Mouse (Mus musculus): Measurements from ENCODE around the gene Htra3. TPM values are rescaled to one million over a fixed set of nuclear protein-coding genes. Genes with fewer than 3 reads are reported as not detected.
A peak's percentile ranks its signal among the peaks of the same experiment; 100 is the strongest.

Htra3 gene
- total RNA-seq, 2 experiments from 2014 or later = 49.9 to 54.6 TPM

DNA sequence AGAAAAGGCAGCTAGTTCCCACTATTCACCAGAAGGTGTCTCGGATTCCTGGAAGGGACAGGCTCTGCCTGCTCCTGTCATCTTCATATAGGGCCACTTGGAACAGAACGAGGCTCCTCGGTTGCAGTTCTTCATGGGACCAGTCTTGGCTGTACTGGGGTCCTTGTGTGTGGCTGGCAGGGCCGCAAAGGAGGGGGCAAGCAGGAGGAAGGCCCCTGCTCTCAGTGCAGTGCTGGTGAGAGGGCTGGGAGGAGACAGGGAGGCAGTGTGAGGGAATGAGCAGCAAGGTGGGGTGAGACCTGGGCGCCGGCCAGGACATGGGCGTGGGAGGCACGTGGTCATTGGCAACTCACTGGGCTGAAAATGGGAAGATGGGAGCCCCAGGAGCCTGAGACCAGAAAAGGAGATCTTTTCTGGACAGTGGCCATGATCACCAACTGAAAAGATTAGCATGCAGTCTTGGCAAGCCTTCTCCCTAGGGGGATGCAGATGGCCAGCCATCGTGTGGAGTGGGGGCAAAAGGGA lies 17.5 kb downstream of the Htra3 start:
- intact Hi-C loops (cut with DNase I; ENCODE audit: low total_unique reads) = no loop called here
- no peak for DNase-seq

DNA sequence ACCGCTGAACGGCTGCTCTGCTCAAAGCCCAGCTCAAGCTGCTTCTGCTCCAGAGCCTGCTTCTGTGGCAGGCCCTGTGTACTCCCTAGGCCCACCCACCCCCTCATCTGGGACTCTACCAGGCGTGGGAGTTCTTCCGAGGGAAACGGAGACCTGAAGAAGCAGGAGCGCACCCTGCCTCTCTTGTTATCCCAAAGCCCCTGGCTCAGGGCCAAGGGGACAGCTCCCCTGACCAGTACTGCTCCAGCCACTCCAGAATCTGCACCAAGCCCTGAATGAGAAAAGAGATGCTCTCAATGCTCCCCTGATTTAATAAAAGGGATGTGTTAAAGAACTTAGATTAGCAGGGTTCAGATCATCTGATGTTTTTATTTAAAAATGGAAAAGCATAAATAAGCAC lies 18.4 kb downstream of the Htra3 start:
- no peak for DNase-seq
- intact Hi-C loops (cut with DNase I; ENCODE audit: low total_unique reads) = no loop called here

DNA sequence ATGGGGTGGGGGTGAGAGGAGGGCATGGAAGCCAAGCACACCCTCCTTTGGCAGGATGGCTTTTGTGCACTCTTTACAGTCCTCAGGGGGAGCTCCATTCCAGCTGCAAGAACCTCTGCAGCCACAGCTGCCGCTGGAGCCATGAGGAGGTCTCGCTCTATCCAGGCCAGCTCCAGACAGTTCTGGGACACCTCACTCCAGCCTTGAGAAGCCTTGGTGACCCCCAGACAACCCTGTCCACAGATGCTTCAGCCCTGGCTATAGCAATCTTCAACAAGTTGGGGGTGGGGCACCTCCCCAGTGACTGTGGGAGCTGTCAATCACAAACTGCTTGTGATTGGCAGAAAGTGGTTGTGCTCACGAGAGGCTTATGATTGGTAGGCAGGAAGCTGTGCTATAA lies 20.1 kb downstream of the Htra3 start:
- intact Hi-C loops (cut with DNase I; ENCODE audit: low total_unique reads) = no loop called here
- no peak for DNase-seq

- DNase-seq = no peak
- intact Hi-C loops (cut with DNase I; ENCODE audit: low total_unique reads) = no loop called here
Measured at GRCm38 (mm10) chr5:35655753-35656485, 23.7 kb downstream of the Htra3 start.

DNA sequence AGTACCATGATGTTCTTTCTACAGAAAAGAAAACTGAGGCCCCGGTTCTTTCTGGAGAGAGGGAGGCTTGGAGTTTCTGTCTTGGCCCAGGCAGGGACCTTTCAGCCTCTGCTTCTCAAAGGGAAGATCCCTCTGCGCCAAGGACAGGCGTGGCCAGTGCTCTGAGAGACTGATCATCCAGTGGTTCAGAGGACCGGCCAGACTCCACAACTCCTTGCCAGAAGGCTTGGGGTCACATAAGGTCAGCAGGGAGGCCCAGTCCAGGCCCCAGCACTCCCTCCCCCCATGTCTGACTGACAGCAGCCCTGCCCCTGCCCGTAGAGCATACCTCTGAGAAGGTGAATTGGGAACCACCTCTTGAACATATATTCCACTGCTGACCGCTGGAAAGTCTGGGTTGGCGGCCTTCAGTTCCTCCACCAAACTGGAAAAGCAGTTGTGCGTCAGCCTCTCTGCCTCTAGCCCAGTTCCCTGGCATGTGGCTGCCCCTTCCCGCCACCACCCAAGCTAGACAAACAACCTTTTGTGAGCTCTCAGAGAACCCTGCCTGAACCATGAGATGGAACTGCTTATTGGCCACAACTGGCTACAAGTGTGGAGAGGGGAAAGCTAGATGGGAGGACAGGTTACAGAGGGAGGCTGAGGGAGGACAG lies 25.7 kb downstream of the Htra3 start:
- intact Hi-C loops (cut with DNase I; ENCODE audit: low total_unique reads) = no loop called here
- DNase-seq = peak; percentile 83

GRCm38 (mm10) chr5:35652872-35653271 lies 26.7 kb downstream of the Htra3 start:
- intact Hi-C loops (cut with DNase I; ENCODE audit: low total_unique reads) = no loop called here
- no peak for DNase-seq

- no peak for DNase-seq
- intact Hi-C loops (cut with DNase I; ENCODE audit: low total_unique reads) = no loop called here
Measured at GRCm38 (mm10) chr5:35652319-35652718, 27.3 kb downstream of the Htra3 start.

- intact Hi-C loops (cut with DNase I; ENCODE audit: low total_unique reads) = no loop called here
Measured at GRCm38 (mm10) chr5:35648230-35648629, 31.4 kb downstream of the Htra3 start.

GRCm38 (mm10) chr5:35647562-35647961 lies 32.0 kb downstream of the Htra3 start:
- intact Hi-C loops (cut with DNase I; ENCODE audit: low total_unique reads) = no loop called here
- peak; percentile 69 for DNase-seq

More at GRCm38 (mm10) chr5:35648230-35648629, 31.4 kb downstream of the Htra3 start:
- no peak for DNase-seq

DNA sequence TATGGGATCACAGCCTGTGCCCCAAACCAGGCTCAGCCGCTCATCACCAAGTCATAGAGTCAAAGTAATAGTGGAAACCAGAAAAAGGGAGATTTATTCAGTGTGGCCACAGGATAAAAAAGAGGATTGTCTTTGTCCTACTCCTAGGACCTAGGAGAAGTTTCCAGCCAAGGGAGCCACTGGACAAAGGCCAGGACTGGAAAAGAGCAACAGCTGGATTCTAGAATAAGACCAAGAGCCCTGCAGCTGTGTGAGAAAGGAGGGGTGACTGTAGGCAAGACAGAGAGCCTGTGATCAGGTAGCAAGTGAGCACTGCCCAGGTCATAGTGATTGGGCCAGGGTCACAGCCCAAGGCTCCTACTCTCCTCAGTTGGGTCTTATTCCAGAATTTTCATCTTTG lies 32.7 kb downstream of the Htra3 start:
- intact Hi-C loops (cut with DNase I; ENCODE audit: low total_unique reads) = no loop called here
- peak; percentile 72 for DNase-seq

DNA sequence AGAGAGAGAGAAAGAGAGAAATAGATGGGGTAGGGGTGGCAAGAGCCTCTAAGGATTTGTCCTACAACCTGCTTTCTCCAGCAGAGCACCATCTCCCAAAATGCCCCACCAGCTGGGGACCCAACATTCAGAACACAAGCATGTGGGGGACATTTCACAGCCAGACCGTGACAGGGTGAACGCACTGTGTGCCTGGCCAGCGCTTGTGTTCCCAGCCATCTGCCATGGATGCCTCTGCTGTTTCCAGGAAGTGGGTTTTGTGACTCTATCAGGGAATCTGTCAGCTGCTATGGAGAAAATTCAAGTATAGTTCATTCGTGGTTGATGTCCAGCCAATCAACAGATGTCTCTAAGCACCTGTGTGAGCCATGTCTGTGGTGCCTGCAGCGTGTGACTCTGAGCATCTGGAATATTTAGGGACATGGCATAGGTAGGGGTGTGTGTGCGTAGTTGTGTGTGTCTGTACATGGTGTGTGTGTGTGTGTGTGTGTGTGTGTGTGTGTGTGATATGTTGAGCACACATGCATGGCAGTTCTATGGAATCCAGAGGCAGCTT lies 33.6 kb downstream of the Htra3 start:
- intact Hi-C loops (cut with DNase I; ENCODE audit: low total_unique reads) = no loop called here
- DNase-seq = no peak

DNA sequence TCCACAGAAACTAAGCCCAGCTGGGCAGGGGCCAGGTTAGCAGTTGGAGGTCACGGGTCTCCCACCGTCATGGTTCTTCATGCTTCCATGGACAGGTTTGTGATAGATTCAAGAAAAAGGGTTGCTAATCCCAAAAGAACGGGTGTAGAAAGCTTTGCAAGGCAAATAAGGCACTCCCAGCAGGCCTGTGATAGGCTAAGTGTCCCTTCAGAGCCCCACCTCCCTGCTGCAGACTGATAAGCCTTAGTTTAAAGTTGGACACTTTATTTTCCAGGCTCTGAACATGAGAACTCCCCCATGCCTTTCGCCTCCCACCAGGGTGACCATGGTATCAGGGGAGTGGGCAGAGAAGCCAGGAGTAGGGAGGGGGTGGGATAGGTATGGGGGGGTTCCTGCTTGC lies 35.5 kb downstream of the Htra3 start:
- no peak for DNase-seq
- intact Hi-C loops (cut with DNase I; ENCODE audit: low total_unique reads) = no loop called here

DNA sequence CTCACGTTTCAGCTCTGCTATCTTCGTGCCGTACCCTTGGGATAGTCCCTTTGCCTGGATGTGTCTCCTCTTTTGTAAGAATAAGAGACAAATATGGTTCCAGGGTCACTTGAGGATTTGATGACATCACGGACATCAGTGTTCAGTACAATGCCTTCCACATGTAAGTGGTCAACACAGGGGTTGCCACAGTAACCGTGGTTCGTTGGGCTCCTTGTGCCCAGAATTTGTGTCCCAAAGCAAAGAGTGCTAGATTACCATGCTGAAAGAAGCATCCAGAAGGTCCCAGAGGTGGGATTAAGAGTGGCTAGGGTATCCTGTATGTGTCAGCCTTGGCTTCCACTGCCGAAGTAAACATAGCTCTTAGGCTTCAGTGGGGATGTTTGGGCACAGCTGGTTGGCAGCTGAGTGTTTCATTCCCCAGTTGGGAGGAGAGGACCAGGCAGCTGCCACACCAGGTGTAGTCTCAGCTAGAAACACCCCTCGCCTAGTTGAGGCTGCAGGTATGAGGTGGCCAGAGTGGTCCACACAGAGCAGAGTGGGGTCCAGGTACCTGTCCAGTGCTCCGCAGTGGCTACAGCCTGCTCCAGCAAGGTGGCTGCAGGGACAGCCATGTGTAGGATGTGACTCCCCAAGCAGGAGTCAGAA lies 36.1 kb downstream of the Htra3 start:
- intact Hi-C loops (cut with DNase I; ENCODE audit: low total_unique reads) = no loop called here
- no peak for DNase-seq

GRCm38 (mm10) chr5:35641961-35642584 lies 37.5 kb downstream of the Htra3 start:
- DNase-seq = peak; percentile 42
- intact Hi-C loops (cut with DNase I; ENCODE audit: low total_unique reads) = no loop called here

DNA sequence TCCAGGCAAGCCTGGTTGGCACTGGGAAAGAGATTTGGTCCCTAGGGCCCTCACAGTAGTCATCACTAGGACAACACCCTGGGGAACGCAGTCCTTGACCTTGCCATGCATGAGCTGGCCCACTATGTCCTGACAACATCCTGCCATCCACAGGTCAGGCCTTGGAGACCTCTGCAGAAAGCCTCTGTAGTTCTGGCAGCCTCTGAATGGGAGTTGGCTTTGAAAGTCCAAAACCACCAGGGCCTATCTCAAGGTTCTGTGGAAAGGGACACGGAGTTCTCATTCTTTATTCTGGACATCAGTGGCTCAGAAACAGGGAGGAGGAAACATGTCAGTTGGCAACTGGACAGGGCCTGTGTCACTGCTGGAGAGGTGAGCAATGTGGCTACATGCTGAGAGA lies 43.6 kb downstream of the Htra3 start:
- intact Hi-C loops (cut with DNase I; ENCODE audit: low total_unique reads) = no loop called here
- DNase-seq = no peak

DNA sequence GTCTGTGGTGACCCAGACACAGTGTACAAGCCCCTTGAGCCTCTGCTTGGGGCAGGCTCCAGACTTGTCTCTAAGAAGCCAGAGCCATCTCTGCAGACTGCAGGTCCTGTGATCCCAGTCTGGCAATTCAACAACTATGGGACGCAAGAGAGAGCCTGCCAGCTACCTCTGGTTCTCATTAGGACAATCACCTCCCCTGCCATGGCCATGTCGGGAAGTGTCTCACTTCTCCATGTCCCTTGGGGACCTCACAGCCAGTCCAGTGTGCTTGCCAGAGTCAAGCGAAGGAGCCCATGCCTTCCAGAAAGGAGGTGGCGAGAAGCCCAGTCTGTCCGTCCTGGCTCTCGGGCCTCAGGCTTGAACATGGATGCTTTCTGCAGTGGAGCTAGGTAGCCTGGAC lies 46.7 kb downstream of the Htra3 start:
- no peak for DNase-seq
- intact Hi-C loops (cut with DNase I; ENCODE audit: low total_unique reads) = loop anchor here (2.0 kb wide), 1 partner anchor 18 kb away; no protein-coding TSS in a partner anchor

DNA sequence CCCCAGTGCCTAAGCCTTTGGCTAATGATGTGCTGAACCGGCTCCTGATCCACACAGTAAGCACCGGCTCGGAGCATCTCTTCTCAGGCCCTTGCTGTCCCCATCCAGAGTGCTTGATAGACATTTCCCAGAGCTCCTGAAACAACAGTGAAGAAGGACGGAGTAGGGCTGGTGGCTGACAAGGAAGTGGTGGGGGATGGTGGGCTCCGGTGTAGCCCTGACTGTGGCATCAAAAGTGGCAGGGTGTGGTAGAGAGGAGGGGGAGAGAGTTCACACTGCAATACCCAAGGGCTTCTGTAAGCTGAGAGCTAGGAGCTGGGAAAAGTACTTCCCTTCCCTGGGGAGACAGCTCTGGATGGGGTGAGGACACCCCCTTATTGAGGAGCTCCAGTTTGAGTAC lies 47.8 kb downstream of the Htra3 start:
- intact Hi-C loops (cut with DNase I; ENCODE audit: low total_unique reads) = loop anchor here (2.0 kb wide), 1 partner anchor 17 kb away; no protein-coding TSS in a partner anchor

GRCm38 (mm10) chr5:35631224-35631623 lies 48.4 kb downstream of the Htra3 start:
- DNase-seq = no peak
- intact Hi-C loops (cut with DNase I; ENCODE audit: low total_unique reads) = no loop called here

More for the DNA sequence above, 47.8 kb downstream of the Htra3 start:
- DNase-seq = no peak

GRCm38 (mm10) chr5:35630706-35631105 lies 48.9 kb downstream of the Htra3 start:
- intact Hi-C loops (cut with DNase I; ENCODE audit: low total_unique reads) = no loop called here
- DNase-seq = no peak

DNA sequence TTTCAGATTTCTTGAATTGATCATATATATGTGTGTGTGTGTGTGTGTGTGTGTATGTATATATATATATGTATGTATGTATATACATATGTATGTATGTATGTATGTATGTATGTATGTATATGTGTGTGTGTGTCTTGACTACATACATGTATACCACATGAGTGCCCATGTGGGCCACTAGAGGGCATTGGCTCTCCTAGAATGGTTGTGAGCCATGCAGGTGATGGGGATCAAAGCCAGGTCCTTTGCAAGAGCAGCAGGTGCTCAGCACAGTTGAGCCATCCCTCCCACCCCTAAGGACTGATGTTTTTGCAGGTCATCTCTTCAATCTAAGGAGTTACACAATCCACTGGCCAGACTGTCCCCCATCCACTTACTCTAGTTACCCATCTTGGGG lies 50.2 kb downstream of the Htra3 start:
- DNase-seq = no peak
- intact Hi-C loops (cut with DNase I; ENCODE audit: low total_unique reads) = no loop called here

All from gastrocnemius, postnatal 14 days (tissue).